In genomic region chr11:115366706-115367394, GRCm38 (mm10) we compare ENCODE assay signal across 8 mouse cellular contexts. TPM values are rescaled to one million over a fixed set of nuclear protein-coding genes. Genes with fewer than 3 reads are reported as not detected.
DNase-seq lines count a peak whose midpoint lies in the region; ATAC-seq and TF ChIP-seq lines count a peak whose summit lies in the region.
"Had no signal": no experiment of that assay in that cellular context is flagged by ENCODE, and none has a peak within 500 bp of the region (broad histone marks: within the 10 kb centered on the region; RNA-seq: fewer than 3 reads in every experiment).

No protein-coding gene starts in this region.

- intact Hi-C loops in left cerebral cortex, postnatal 14 days (cut with DNase I): loop anchor here (5.0 kb wide), 1 partner anchor 45 kb away; no protein-coding TSS in a partner anchor

- H3K36me3 ChIP-seq in testis, adult 2 months (ENCODE audit: control insufficient read depth, insufficient read depth, low read length): no peaks in the 10 kb centered on the region
- no peaks in the 10 kb centered on the region for H3K36me3 ChIP-seq in neural tube, embryonic 12.5 days

- no peaks in the 10 kb centered on the region for H3K9me3 ChIP-seq in neural tube, embryonic 12.5 days

- ATAC-seq in granulocyte monocyte progenitor cell, adult 5-6 weeks (replicated peaks; ENCODE audit: poor library complexity, severe bottlenecking): peak; percentile 20; the same call in 1 of the 2 replicates
- peak; percentile 76 for ATAC-seq in neural tube, embryonic 12.5 days (ENCODE audit: low FRiP score, low read depth)

- peak overlapping the region; percentile 77 for H3K9ac ChIP-seq in neural tube, embryonic 12.5 days

- DNase-seq in testis, postnatal 14 days (ENCODE audit: low spot score): no peak
- DNase-seq in cerebellum, adult 9-10 months: peak; percentile 79
- peak; percentile 72 to 76 for DNase-seq in left cerebral cortex, postnatal 14 days (ENCODE audit: low spot score in 2 of 2)
- no peak for DNase-seq in ovary, postnatal 14 days (ENCODE audit: low spot score)

- no peak for TF ChIP-seq POLR2A in testis, adult 2 months (IDR thresholded peaks at IDR 0.05; ENCODE audit: control insufficient read depth, low read depth, low read length)

- TF ChIP-seq CTCF in testis, adult 2 months (IDR thresholded peaks at IDR 0.05; ENCODE audit: control insufficient read depth, insufficient read depth, insufficient replicate concordance, low read depth, low read length): no peak

- H3K27me3 ChIP-seq in testis, adult 2 months (ENCODE audit: control insufficient read depth, insufficient read depth, low read length): peaks cover 2% of the 10 kb centered on the region; the same call in 1 of the 2 replicates
- H3K27me3 ChIP-seq in neural tube, embryonic 12.5 days (replicated peaks): peaks cover 22% of the 10 kb centered on the region; the same call in 1 of the 2 replicates

- peak overlapping the region; percentile 79 for H3K4me3 ChIP-seq in testis, adult 2 months (ENCODE audit: control insufficient read depth, low read depth, low read length)
- peak overlapping the region; percentile 62 for H3K4me3 ChIP-seq in neural tube, embryonic 12.5 days

- H3K4me1 ChIP-seq in testis, adult 2 months (ENCODE audit: control insufficient read depth, insufficient read depth, low read length): peaks cover 12% of the 10 kb centered on the region
- H3K4me1 ChIP-seq in neural tube, embryonic 12.5 days: peaks cover 20% of the 10 kb centered on the region

- 1% methylated on average over 28 of the region's 28 CpGs for WGBS in neural tube, embryonic 12.5 days

- H3K27ac ChIP-seq in testis, adult 2 months (ENCODE audit: control insufficient read depth, insufficient read depth, low read depth, low read length): no peak overlapping the region
- peak overlapping the region; percentile 68; the same call in 1 of the 2 replicates for H3K27ac ChIP-seq in neural tube, embryonic 12.5 days

- peak overlapping the region; percentile 93 for H3K4me2 ChIP-seq in neural tube, embryonic 12.5 days (replicated peaks)

RNA-seq across cellular contexts. Expression of gene Hid1, which starts 0.7 kb away (rescaled TPM):
- 1.2 and 1.7 TPM in 2 replicates for polyA plus RNA-seq in testis, adult 2 months (2012; rRNA removed)
- total RNA-seq in granulocyte monocyte progenitor cell, adult 5-6 weeks (2014; fragmentation: Nextera tagmentation): not detected in 2 replicates
- not detected in 2 replicates for total RNA-seq in granulocyte monocyte progenitor cell, adult 5-6 weeks (2017)
- total RNA-seq in left cerebral cortex, postnatal 14 days (2021): 100 to 1,000 TPM in 1 of 2 experiments, 10 to 100 TPM in 1; 98.7 to 101 TPM
- polyA plus RNA-seq in neural tube, embryonic 12.5 days (2016; fragmentation: Nextera tagmentation; extraction: Ambion mirVana): 28.9 and 30.3 TPM in 2 replicates

RNA-seq across cellular contexts. Expression of gene Cdr2l, which starts 14.9 kb away (rescaled TPM):
- polyA plus RNA-seq in testis, adult 2 months (2012; rRNA removed): 5.2 TPM in 2 replicates
- total RNA-seq in granulocyte monocyte progenitor cell, adult 5-6 weeks (2014; fragmentation: Nextera tagmentation): 0.68 TPM in 1 of 2 replicates, not detected in the other
- 0.67 TPM in 1 of 2 replicates, not detected in the other for total RNA-seq in granulocyte monocyte progenitor cell, adult 5-6 weeks (2017)
- 10 to 100 TPM; 15.4 to 17.0 TPM for total RNA-seq in left cerebral cortex, postnatal 14 days (2021)
- polyA plus RNA-seq in neural tube, embryonic 12.5 days (2016; fragmentation: Nextera tagmentation; extraction: Ambion mirVana): 30.0 and 30.1 TPM in 2 replicates

RNA-seq across cellular contexts. Expression of gene Otop3, which starts 32.3 kb away (rescaled TPM):
- 0.17 and 0.40 TPM in 2 replicates for polyA plus RNA-seq in testis, adult 2 months (2012; rRNA removed)
- not detected in 2 replicates for total RNA-seq in granulocyte monocyte progenitor cell, adult 5-6 weeks (2014; fragmentation: Nextera tagmentation)
- total RNA-seq in granulocyte monocyte progenitor cell, adult 5-6 weeks (2017): not detected in 2 replicates
- not detected for total RNA-seq in left cerebral cortex, postnatal 14 days (2021)
- polyA plus RNA-seq in neural tube, embryonic 12.5 days (2016; fragmentation: Nextera tagmentation; extraction: Ambion mirVana): 0.55 and 0.59 TPM in 2 replicates
- total RNA-seq: heart, postnatal 10 days had no signal

RNA-seq across cellular contexts. Expression of gene Mrpl58, which starts 36.7 kb away (rescaled TPM):
- polyA plus RNA-seq in testis, adult 2 months (2012; rRNA removed): 13.9 and 18.0 TPM in 2 replicates
- 73.3 and 77.9 TPM in 2 replicates for total RNA-seq in granulocyte monocyte progenitor cell, adult 5-6 weeks (2014; fragmentation: Nextera tagmentation)
- 91.3 and 109 TPM in 2 replicates for total RNA-seq in granulocyte monocyte progenitor cell, adult 5-6 weeks (2017)
- 100 to 1,000 TPM; 101 to 112 TPM for total RNA-seq in left cerebral cortex, postnatal 14 days (2021)
- polyA plus RNA-seq in neural tube, embryonic 12.5 days (2016; fragmentation: Nextera tagmentation; extraction: Ambion mirVana): 193 and 199 TPM in 2 replicates

RNA-seq across cellular contexts. Expression of gene Ush1g, which starts 45.0 kb away (rescaled TPM):
- polyA plus RNA-seq in testis, adult 2 months (2012; rRNA removed): 3.7 and 4.1 TPM in 2 replicates
- not detected in 2 replicates for total RNA-seq in granulocyte monocyte progenitor cell, adult 5-6 weeks (2014; fragmentation: Nextera tagmentation)
- total RNA-seq in granulocyte monocyte progenitor cell, adult 5-6 weeks (2017): not detected in 2 replicates
- total RNA-seq in left cerebral cortex, postnatal 14 days (2021): under 1 TPM; 0.33 to 0.44 TPM
- polyA plus RNA-seq in neural tube, embryonic 12.5 days (2016; fragmentation: Nextera tagmentation; extraction: Ambion mirVana): 0.08 and 0.28 TPM in 2 replicates

Comparison
In these comparisons a context has a peak if more than half of its experiments do, and no peak if none do; other contexts are left out.
1. DNase-seq: peak in cerebellum, adult 9-10 months (single experiment) and left cerebral cortex, postnatal 14 days (2 of 2); none in testis, postnatal 14 days (single experiment) and ovary, postnatal 14 days (single experiment).
2. RNA of gene Hid1, which starts 0.7 kb away (total RNA-seq): 98.7 to 101 TPM in left cerebral cortex, postnatal 14 days; not detected in granulocyte monocyte progenitor cell, adult 5-6 weeks; every median in the first group is over 10 times any median in the second.
3. RNA of gene Cdr2l, which starts 14.9 kb away (total RNA-seq): 15.4 to 17.0 TPM in left cerebral cortex, postnatal 14 days; 0.67 to 0.68 TPM in granulocyte monocyte progenitor cell, adult 5-6 weeks; every median in the first group is over 4 times any median in the second.